Mouse (Mus musculus) CD8-positive naive resting alpha-beta T cell, adult 2 months (primary cell): Measurements from ENCODE around the gene Suz12.
A peak's percentile ranks its signal among the peaks of the same experiment; 100 is the strongest.
"Not testable (repeated sequence)": the region's sequence is repeated elsewhere in the genome, so short reads cannot be mapped to it uniquely, and the experiment has no call there.

Source experiments
- DNase-seq, 2 experiments: peaks; one replicate each; pipeline ENCODE4 v3.0.0; 2022; ENCODE audit warnings: low read depth in 2 of 2, low spot score in 2 of 2

Gene Suz12

DNA sequence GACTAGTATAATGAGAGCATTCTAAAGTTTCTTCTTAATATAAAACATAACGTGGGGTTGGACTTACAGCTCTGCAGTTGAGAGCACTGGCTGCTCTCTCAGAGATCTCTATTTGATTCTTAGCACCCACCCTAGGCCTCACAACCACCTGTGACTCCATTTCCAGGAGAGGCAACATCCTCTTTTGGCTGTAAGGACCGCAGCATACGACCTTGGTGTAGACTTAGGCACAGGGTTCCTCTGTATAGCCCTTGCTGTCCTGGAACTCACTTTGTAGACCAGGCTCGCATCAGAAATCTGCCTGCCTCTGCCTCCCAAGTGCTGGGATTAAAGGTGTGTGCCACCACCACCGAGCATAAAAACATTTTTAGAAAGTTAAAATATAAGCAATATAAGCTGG, 1.3 kb upstream of the Suz12 start:
- DNase-seq, result no peak

DNA sequence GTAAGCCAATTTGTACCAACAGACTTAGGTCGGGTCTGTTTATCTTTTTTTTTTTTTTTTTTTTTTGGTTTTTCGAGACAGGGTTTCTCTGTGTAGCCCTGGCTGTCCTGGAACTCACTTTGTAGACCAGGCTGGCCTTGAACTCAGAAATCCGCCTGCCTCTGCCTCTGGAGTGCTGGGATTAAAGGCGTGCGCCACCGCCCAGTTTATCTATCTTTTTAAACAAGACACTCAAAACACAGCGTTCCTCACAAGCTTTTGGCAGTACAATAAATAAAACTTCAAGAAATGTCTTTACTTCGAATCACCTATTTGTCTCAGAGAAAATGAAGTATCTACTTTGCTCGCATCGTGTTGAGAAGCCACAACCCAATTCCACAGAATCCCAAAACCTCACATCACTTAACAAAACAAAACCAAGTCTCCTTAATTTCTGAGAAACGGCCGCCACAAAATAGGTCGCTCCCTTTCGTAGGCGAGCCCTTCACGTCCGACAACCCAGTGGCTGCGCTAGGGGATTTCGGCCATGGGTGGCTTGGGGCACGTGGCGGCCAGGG, 793 bp upstream of the Suz12 start:
- DNase-seq, result no peak

DNA sequence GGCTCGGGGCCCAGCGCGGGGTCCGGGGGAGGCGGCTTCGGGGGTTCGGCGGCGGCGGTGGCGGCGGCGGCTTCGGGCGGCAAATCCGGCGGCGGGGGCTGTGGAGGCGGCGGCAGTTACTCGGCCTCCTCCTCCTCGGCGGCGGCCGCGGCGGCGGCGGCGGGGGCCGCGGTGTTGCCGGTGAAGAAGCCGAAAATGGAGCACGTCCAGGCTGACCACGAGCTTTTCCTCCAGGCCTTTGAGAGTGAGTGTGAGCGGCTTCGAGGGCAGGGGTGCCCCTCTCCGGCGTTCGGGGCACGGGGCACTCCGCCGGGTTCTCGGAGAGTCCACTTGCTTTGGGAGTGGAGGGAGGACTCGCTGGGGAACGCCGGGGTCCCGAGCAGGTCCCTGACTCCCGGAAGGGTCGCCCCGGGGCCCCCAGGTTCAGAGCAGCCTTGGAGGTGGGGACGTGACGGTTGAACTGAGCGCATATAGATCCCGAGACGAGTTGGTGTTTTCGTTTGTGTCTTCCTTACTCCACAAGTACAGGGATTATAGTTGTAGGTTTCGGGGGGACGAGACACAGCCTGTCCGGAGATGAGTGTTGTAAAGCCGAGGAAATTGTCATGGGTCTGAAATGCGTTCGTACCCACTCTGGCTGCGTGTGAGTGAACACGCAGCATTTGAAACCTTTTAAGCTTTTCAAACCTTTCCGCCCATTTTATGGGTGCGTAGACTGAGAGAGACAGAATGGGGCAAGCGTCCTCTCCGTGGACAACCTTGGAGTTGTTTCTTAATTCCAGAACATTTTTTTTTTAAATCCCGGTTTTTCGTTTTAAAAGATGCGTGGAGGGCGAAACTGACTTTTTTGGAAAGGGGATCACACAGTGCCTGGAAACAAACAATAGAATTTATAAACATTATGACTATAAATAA, 707 bp downstream of the Suz12 start:
- DNase-seq, result no peak

DNA sequence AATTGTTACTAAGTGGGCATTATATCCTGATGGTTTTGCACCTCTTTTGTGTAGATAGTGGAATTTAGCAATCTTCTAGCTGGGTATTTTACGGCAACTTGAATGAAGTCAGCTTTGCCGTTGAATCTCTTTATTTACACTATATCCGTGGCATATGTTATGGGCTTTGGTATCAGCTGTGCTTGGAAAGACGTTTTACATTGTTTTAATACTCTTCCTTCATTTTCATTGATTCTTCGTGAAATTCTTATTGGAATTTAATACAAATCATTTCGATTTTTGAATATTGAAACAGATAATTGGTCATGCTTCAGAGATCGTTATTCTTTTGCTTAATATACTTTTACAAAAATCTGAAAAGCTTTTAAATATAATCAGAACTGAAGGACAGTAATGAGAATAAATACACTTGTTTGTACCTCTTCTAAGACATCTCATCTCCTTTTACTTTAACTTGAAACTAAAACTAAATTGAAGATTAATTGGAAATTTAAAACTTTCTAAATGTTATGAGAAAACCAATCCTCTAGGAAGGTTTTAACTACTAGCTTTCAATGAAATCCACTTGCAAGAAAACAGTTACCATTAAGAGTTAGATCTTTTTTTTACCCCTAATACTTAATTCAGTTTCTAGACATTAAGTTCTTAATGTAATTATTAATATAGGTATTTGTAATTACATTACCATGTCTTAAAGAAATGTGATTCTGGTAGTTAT, 1.5 kb downstream of the Suz12 start:
- DNase-seq, result no peak

DNA sequence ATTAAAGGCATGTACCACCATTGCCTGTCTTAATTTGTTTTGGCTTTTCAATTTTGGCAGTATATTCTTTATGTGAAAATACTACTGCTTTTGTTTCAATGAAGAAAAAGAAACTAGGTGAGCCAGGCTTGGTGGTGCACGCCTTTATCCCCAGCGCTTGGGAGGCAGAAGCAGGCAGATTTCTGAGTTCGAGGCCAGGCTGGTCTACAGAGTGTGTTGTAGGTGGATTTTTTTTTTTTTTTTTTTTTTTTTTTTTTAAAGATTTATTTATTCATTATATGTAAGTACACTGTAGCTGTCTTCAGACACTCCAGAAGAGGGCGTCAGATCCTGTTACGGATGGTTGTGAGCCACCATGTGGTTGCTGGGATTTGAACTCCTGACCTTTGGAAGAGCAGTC, 23.6 kb downstream of the Suz12 start:
- not testable (repeated sequence) for DNase-seq

DNA sequence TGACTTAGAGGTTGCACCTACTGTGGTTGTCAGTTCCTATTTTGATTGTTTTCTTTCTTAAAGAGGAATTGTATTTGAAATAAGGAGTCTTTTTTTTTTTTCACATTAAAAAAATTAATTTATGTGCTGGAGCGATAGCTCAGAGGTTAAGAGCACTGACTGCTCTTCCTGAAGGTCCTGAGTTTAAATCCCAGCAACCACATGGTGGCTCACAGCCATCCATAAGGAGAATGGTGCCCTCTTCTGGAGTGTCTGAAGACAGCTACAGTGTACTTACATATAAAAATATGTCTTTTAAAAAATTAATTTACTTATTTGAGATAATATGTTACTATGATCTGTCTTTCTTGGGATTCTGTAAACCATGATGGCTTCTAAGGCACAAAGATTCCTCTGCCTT, 26.9 kb downstream of the Suz12 start:
- no peak for DNase-seq

DNA sequence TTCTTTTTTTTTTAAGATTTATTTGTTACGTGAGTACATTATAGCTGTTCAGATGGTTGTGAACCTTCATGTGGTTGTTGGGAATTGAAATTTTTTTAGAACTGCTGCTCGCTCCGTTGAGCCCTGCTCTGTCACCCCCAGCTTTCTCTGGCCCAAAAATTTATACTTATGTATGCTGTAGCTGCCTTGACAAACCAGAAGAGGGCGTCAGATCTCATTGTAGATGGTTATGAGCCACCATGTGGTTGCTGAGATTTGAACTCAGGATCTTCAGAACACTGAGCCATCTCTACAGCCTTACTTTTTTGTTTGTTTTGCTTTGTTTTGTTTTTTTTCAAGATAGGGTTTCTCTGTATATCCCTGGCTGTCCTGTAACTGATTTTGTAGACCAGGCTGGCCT, 28.4 kb downstream of the Suz12 start:
- DNase-seq, result no peak

DNA sequence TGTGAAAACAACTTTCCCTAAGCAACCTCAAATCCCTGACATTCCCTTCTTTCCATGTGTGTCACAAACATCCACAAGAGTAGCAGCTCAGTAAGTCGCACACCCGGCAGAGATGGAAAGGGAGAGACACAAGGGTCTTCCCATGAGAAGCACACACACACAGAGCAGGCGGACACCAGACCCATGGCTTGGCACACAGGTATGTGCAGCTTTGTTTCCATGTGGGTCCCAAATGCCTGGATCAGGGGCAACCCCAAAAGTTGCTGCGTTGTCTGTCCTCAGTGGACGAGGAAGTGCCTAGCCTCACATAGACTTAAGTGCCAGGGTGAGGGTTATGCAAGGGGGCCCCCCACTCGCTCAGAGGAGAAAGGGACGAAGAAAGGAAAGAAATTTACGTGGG, 44.6 kb downstream of the Suz12 start:
- DNase-seq, result no peak

DNA sequence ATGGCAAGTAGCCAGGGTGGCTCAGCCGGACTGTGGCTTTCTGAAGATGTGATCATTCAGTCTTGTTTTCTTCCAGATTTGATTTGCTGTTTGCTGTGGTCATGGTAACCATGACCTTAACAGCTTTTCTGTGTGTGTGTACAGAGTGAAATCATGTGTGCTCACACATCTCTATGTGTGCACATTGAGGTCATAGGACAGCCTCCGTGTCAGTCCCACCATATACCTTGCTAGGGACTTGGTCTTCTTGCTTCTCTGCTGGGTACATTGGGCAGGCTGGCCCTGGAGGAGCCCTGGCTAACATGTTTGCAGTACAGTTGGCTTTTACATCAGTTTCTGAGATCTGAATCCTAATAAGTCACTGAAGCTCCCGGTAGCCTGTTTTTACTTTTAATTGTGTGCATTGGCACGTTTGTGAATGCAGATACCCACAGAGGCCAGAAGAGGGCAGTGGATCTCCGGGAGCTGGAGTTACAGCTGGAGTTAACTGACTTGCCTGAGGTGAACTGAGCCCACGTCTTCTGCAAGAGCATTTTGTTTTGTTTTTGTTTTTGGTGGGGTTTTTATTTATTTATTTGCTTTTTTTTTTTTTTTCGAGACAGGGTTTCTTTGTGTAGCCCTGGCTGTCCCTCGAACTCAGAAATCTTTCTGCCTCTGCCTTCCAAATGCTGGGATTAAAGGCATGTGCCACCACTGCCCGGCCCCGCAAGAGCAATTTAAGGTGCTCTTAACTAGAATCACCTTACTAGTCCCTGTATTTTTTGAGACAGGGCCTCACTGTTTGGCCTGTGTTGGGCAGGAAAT, 49.9 kb downstream of the Suz12 start:
- DNase-seq, result peak; percentile 25 to 44

DNA sequence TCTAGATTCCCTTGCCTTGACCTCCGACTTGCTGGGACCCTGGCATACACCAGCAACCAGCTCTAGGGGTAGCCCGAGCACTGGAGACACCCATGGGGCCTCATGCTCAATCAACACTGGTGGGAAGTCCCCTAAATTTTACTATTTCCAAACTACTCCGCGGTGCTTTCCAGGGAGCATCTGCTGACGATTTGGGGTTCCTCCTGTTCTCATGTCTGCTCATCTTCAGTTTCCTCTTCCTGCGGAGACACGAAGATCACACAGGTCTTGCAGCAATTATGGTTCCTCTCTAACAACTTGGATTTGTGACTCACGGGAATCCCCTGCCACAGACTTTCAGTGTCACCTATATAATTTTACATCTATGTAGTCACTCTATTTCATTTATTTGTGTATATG, 50.5 kb downstream of the Suz12 start:
- no peak for DNase-seq

DNA sequence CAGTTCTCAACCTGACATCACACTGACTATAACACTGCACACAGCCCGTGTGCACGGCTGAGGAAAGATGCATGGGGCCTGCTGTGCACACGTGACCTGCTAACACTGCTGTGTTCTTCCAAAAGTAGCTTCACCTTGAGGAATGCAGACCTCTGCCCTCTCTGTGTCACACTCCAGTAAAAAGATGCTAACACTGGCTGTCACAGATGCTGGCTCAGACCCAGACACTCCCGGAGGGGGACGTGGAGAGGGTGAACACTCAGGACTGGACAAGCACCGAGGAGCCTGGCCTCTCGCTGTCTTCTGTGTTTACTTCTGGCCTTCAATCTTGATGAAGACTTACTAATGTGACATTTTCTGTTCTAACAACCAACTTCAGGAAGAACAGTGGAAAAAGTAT, 54.0 kb downstream of the Suz12 start:
- no peak for DNase-seq

DNA sequence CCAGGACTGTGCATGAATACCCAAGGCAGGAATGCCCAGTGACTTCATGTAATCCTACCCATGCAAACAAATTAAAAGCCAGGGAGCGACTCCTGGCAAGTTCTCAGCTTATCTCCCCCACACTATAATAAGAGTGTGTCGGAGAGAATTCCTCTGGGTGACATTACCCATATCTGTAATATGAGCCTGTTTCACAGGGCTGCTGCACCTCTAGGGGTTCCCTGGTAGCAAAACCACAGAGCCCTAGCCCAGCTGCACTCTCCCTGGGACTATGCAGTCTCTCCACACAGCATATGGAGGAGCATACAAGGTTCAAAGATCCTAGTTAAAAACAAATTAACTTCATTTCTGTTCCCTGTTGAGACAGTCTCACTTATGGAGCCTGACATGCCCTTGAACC, 57.2 kb downstream of the Suz12 start:
- no peak for DNase-seq

DNA sequence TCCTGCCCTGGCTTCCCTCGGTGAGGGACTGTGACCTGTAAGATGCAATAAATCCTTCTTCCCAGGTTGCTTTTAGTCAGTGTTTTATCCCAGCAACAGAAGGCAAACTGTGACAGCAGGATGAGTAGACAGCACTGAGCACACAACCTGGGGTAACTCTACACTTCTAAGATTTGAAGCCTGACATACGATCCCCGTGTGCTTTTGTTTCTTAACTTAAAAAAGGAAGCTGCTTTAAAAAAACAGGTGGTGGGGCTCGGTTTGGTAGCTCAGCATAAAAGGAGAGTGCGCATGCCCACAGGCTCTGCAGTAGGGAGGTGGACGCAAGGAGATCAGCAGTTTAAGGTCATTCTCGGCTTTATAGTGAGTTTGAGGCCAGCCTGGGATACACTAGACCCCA, 59.5 kb downstream of the Suz12 start:
- DNase-seq, result no peak

DNA sequence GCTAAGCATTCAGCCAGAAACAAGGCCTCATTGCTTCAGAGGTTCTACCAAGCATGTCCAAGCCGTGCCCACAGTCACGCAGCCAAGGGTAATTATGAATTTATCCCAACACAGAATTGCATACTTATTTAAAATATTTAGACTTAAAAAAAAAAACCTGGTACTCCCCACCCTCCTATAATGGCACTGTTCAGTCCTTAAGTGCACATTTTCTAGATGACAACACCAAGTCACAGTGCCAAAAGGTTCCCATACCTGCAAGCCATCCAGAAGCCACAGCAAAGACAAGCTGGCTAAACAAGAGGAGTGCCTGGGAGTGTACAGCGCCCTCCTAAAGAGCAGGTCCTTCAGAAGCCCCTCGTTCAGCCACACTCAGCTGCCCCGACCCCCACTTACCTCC, 60.3 kb downstream of the Suz12 start:
- DNase-seq, result no peak

DNA sequence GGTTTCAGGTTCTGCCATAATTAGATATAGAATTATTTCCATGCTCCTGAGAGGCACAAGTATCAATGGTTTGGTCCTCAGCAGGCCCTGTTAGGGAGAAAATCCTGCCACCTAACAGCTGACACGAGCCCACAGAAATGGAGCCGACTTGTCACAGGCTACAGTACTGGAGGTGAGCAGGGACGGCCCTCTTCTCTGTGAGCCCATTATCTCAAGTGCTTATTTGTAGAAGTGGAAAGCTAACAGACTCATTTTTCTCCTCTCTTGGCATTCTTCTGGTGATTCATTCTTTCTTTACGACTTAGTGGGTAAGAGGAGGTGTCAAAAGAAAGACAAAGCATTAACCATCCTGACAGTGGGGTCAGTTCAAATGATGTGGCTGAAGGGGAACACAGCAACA, 61.8 kb downstream of the Suz12 start:
- DNase-seq, result no peak

DNA sequence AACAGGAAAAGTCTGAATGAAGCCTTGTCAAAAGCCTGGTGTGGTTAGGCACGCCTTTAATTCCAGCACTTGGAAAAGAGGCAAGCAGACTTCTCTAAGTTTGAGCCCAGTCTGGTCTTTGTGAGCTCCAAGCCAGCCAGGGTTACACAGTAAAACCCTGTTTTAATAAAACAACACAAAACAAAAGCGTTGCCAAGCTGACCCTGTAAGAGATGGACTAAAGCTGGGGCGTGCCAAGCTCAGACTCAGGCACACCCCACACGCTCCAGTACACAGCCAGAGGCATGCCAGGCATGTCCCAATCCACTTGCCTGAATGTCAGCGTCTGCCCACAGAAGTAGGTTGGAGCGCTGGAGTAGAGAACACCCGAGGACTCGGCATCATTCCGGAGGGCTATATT, 63.2 kb downstream of the Suz12 start:
- no peak for DNase-seq

DNA sequence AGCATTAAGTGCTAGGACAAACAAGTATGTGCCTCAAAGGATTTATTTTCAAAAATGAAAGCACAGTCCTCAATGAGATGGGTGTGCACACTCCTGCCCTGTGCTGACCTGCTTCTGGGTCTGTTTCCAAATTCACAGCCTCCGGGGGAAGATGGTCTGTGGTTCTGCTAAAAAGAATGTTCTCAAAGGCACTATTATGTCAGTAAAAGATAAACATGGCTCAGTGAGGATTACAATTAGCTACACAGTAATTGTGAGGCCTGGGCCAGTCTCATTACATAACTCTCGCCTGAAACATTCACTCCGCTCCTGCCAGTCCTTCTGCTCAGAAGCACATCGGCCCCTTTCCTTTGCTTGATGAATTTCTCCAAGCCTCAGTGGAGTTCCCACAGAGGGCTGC, 69.3 kb downstream of the Suz12 start:
- no peak for DNase-seq

DNA sequence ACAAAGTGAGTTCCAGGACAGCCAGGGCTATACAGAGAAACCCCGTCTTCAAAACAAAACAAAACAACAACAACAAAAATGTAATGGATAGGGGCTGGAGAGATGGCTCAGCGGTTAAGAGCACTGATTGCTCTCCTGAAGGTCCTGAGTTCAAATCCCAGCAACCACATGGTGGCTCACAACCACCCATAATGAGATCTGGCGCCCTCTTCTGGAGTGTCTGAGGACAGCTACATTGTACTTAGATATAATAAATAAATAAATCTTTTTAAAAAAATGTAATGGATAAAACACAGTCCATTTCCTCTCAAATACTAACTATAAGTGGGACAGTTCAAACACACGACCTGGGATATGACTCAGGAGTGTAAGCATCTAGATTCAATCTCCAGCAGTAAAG, 73.5 kb downstream of the Suz12 start:
- DNase-seq, result peak in 1 of 2 experiments; percentile 27

DNA sequence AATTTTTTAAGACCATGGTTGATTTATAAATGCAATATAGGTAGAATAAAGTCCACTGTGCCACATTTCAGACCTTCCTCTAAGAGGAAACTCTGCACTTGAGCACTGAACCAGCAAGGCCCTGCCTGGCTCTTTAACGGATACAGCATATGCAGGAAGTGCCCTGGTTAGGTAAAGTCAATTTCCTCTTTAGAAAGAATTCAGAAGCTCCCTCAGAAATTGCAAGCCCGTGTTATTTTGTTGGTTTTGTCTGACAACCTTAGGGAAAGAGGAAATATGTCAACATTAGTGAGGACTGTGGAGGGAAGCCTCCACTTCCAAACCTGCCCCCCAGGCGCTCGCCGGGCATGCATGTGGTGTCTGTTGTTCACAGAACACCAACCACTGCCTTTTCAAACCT, 74.7 kb downstream of the Suz12 start:
- peak in 1 of 2 experiments; percentile 30 for DNase-seq

DNA sequence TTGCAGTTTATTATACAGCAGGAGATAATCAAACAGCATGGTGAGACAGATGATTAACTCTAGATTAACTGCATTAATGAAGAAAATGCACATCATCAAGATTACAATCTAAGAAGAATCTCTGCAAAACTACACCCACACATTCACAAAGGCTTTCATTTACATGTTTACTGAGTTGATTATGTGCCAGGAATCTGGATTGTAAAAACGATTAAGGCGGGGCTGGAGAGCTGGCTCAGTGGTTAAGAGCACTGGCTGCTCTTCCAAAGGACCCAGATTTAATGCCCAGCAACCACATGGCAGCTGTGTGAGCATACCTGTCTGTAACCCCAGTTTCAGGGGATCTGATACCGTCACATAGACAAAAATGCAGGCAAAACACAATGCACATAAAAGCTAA, 76.9 kb downstream of the Suz12 start:
- DNase-seq, result no peak

DNA sequence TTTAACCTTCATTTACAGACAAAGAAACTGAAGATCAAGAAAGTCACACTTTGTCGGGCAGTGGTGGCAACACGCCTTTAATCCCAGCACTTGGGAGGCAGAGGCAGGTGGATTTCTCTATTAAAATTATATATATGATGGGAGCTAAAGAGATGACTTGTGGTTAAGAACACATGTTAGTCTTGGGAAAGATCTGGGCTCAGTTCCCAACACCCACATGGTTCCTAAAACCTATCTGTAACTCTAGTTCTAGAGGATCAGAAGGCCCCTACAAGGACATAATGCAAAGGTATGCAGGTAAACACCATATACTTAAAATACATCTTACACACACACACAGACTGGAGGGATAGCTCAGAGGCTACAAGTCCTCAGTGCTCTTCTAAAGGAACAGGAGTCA, 78.1 kb downstream of the Suz12 start:
- no peak for DNase-seq
